Mouse (Mus musculus) left cerebral cortex, adult 11 months (tissue): ENCODE results near the gene Tppp3.

Experiments used
- DNase-seq: peaks from one replicate; pipeline ENCODE4 v3.0.0; 2022; ENCODE audit warnings: low spot score

The Tppp3 gene

DNA sequence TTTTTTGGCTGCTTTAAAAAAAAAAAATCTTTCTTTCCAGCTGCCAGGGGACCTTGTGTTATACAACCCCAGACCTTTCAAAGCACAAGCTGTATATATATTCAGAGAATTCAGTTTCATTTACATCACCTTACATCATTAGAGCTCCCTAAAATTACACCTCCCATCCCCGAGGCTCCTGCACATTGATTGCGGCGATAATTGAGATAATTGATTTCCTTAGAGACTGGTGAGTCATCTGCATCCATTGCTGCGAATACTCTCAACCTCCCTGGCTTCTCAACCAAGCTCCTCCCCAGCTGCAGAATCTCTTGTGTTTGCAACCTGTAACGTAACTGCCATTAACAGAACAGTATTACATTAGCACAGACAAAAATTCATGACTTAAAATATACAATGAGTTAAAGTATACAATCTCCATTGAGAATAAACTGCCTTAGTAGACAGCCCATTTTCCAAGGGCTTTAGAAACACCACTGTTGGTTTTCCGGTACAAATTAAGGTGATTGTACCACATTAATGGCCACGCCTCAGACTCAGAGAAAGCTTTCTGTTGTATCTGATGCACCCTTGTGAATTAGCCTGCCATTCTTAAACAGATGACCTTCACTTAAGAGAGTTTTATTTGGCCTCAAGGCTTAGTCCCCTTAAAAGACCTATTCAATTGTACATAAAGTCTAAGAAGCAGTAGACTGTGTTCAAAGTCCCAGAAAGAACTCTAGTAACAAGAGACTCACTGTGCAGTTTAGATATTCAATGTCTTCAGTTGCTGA, 39.4 kb downstream of the Tppp3 start:
- no peak for DNase-seq

DNA sequence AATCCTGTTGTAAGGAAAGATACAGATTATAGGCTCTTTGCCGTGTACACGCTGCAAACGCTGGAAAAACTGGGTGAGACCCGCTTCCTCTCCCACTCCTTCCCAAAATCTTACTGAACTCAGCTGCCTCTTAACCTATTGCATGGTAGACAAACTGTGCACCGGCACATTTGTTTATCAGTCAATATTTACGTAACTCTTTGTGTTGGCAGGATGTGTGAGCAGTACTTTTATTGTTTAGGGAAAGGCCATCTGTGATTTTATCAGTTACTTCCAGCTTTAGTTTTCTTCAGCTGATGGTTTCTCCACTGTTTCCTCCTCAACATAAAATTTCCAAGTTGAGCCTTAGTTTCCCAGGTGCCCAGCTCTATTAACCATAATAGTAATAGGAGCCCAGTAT, 44.4 kb downstream of the Tppp3 start:
- DNase-seq: no peak

DNA sequence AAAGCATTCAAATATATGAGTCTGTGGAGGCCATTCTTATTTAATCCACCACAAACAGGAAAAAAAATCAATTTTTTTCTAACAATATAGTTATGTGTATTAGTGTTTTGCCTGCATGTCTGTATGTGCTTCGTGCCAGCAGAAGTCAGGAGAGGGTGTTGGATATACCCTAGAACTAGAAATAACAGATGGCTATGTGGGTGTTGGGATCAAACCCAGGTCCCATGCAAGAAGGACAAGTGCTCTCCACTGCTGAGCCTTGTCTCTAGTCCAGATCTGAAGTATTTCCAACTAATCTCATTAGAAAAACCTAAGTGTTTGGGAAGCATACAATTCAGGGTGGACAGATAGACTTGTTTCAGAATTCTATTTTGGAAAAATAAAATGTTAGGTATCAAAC, 49.3 kb downstream of the Tppp3 start:
- DNase-seq: no peak

DNA sequence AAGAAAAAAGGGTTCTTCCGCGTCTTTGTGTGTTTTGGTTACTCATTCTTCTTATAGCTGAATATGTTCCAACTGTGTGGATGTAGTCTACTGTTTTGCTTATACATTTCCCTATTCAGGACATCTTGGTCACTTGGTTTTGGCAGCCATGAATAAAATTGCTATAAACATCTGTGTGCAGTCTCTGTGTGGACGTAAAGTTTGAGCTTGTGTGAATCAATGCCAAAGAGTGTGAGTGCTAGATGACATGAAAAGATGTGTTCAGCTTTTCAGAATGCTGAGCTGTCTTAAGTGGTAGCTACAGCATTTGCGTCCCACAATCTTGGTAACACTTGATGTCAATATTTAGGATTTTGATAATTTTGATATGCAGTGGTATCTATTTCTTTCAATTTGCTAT, 51.5 kb downstream of the Tppp3 start:
- no peak for DNase-seq

DNA sequence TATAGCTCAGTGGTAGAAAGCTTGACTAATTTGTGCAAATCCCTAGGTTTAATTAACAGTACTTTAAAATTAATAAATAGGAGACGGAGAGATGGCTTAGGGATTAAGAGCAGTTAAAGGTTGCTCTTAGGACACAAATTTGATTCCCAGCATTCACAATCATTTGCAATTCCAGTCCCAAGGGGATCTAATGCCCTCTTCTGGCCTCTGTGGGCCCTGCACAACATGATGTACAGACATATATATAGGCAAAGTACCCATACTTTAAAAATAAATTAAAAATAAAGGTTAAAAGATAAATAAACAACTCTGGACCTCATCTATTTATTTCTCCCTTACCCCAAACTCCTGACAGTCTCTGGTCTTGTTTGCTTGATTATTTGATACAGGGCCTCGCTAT, 52.3 kb downstream of the Tppp3 start:
- no peak for DNase-seq
